Mouse (Mus musculus) liver, embryonic 13.5 days (tissue): ENCODE measurements around the gene Ncapd2. TPM values are rescaled to one million over a fixed set of nuclear protein-coding genes. Genes with fewer than 3 reads are reported as not detected.
A peak's percentile ranks its signal among the peaks of the same experiment; 100 is the strongest.

Source experiments
- ATAC-seq: fragments of 200-750 bp; cut with Nextera tagmentation; 2 replicates; pipeline ENCODE4 v1.8.0; 2017; ENCODE audit warnings: low read depth, mild to moderate bottlenecking, moderate number of reproducible peaks, moderate library complexity
- DNase-seq: peaks from one replicate; pipeline ENCODE4 v3.0.0; 2022
- H3K27ac ChIP-seq: fragments of 300-500 bp; sonication (generic); 2 replicates; pipeline ENCODE4 v1.5.1; 2015; ENCODE audit warnings: moderate library complexity, mild to moderate bottlenecking, inconsistent platforms
- H3K27me3 ChIP-seq: fragments of 300-500 bp; sonication (generic); 2 replicates; pipeline ENCODE4 v1.6.1; 2015; ENCODE audit warnings: mild to moderate bottlenecking, inconsistent platforms
- H3K36me3 ChIP-seq: fragments of 300-500 bp; sonication (generic); 2 replicates; pipeline ENCODE4 v1.6.1; 2015; ENCODE audit warnings: mild to moderate bottlenecking, inconsistent platforms
- H3K4me1 ChIP-seq: fragments of 300-500 bp; sonication (generic); replicated peaks from 2 replicates; pipeline ENCODE4 v1.6.1; 2015; ENCODE audit warnings: inconsistent platforms
- H3K4me2 ChIP-seq: fragments of 300-500 bp; sonication (generic); 2 replicates; pipeline ENCODE4 v1.6.1; 2015; ENCODE audit warnings: inconsistent platforms, mild to moderate bottlenecking, moderate library complexity
- H3K4me3 ChIP-seq: fragments of 300-500 bp; sonication (generic); replicated peaks from 2 replicates; pipeline ENCODE4 v1.5.1; 2015; ENCODE audit warnings: mild to moderate bottlenecking, inconsistent platforms
- H3K9ac ChIP-seq: fragments of 300-500 bp; sonication (generic); 2 replicates; pipeline ENCODE4 v1.6.1; 2015; ENCODE audit warnings: mild to moderate bottlenecking, inconsistent platforms
- H3K9me3 ChIP-seq: fragments of 300-500 bp; sonication (generic); replicated peaks from 2 replicates; pipeline ENCODE4 v1.6.1; 2016; ENCODE audit warnings: inconsistent platforms
- WGBS: fragments of 180-500 bp; shearing (Covaris S2); methylation state at CpG from one replicate; pipeline ENCODE4 v1.1.7; 2015; ENCODE audit not compliant: insufficient replicate concordance; 5-methylcytosine and 5-hydroxymethylcytosine counted together
- polyA plus RNA-seq: library from polyadenylated mRNA; unstranded; fragments of >200 nt; fragmentation: Nextera tagmentation; extraction: Ambion mirVana; gene quantifications from 2 replicates; pipeline ENCODE4 v1.2.1, GENCODE M21; 2015

Gene Ncapd2
- polyA plus RNA-seq, 1 experiment from 2014 or later, result 94.5 TPM

DNA sequence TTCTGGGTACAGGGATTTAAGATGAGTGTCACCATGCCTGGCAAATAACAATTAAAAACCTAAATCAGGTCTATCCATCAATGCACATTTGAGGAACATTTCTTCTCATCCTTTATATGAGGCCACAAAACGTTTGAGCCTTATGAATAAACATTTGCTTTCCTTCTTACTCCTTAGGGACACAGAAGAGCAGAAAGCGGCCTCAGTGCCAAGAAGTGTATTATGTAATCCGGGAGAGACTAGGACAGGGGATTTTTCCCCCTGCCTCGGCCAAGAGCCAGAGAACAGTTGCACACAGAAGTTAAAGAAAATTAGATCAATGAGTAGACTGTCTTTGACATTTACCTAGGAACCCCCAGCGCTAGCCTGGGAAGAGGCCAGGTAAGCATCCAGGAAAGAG, 9.4 kb downstream of the Ncapd2 start:
- H3K4me3 ChIP-seq, result no peak overlapping the region
- no peak overlapping the region for H3K9ac ChIP-seq
- WGBS, result 86% methylated on average over 5 of the region's 5 CpGs
- DNase-seq (no peak), ATAC-seq (no peak)
- peaks cover 100% of the 10 kb centered on the region for H3K36me3 ChIP-seq
- H3K9me3 ChIP-seq, result no peaks in the 10 kb centered on the region
- H3K27ac ChIP-seq, result no peak overlapping the region
- no peak overlapping the region for H3K4me2 ChIP-seq
- no peaks in the 10 kb centered on the region for H3K27me3 ChIP-seq
- no peaks in the 10 kb centered on the region for H3K4me1 ChIP-seq

DNA sequence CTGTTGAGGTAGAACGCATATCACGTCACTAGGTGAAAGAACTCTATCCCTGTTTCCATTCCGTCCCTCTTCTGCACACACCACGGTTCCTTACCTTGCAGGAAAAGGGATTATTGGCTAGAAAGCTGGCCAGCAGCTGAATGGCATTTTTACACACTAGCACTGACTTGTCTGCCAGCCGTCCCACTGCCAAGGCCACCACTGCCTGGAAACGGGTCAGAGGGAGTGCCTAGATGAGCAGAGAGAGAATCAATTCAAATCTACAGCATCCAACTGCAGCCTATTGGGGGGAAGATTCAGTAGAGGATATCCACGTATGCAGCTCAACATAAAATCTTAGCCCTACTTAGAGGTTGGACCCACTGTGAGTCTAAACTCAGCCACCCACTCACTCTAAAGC, 11.9 kb downstream of the Ncapd2 start:
- Histone ChIP-seq H3K9ac (no peak overlapping the region), H3K36me3 (peaks cover 100% of the 10 kb centered on the region), H3K4me3 (no peak overlapping the region), H3K4me2 (no peak overlapping the region), H3K4me1 (no peaks in the 10 kb centered on the region), H3K9me3 (no peaks in the 10 kb centered on the region), H3K27me3 (no peaks in the 10 kb centered on the region), H3K27ac (no peak overlapping the region)
- DNase-seq (no peak), ATAC-seq (no peak)
- 92% methylated on average over 7 of the region's 7 CpGs for WGBS

DNA sequence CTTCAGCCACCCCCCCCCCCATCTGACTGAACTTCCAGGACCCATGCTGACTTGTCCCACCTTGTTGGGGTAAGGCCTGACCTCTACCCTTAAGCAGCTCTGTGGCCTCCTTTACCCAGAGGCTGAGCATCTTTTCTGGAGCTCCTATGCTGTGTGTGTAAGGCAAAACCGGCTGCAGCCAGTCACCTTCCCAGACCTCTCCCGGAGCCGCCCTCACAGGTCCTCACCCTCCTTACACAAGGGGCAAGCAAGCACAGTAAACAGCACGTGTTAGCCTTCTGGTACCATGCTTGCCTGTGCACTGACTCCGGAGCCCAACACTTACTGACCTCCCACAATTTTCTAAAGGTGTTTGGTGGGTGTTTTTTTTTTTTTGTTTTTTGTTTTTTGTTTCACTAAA, 16.0 kb downstream of the Ncapd2 start:
- Histone ChIP-seq H3K9me3 (no peaks in the 10 kb centered on the region), H3K9ac (no peak overlapping the region), H3K27ac (no peak overlapping the region), H3K27me3 (no peaks in the 10 kb centered on the region), H3K4me3 (no peak overlapping the region), H3K4me1 (peaks cover 11% of the 10 kb centered on the region; the same call in 1 of the 2 replicates), H3K36me3 (peaks cover 100% of the 10 kb centered on the region), H3K4me2 (no peak overlapping the region)
- ATAC-seq, result no peak
- no peak for DNase-seq
- 95% methylated on average over 5 of the region's 5 CpGs for WGBS

DNA sequence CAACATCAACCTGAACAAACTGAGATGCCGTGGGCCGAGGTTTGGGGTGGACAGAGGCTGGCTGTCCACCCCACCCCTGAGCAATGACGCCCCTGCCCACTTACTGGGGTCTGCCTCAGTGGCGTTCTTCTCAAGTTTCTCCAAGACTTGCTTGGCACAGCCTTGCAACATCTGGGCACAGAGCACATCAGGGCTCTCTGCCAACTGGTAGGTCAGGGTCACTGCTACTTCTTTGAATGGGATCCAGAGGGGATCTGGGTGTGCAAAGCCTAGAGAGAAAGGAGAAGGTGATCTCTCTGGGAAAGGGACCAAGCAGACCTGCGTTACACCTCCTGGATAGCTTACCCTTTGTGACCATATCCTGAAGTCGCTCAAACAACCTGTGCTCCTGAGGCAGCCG, 18.2 kb downstream of the Ncapd2 start:
- WGBS, result 88% methylated on average over 7 of the region's 7 CpGs
- Histone ChIP-seq H3K9me3 (no peaks in the 10 kb centered on the region), H3K4me3 (no peak overlapping the region), H3K27ac (no peak overlapping the region), H3K4me2 (no peak overlapping the region), H3K27me3 (no peaks in the 10 kb centered on the region), H3K9ac (no peak overlapping the region), H3K36me3 (peaks cover 100% of the 10 kb centered on the region), H3K4me1 (peaks cover 19% of the 10 kb centered on the region)
- DNase-seq (no peak), ATAC-seq (no peak)

DNA sequence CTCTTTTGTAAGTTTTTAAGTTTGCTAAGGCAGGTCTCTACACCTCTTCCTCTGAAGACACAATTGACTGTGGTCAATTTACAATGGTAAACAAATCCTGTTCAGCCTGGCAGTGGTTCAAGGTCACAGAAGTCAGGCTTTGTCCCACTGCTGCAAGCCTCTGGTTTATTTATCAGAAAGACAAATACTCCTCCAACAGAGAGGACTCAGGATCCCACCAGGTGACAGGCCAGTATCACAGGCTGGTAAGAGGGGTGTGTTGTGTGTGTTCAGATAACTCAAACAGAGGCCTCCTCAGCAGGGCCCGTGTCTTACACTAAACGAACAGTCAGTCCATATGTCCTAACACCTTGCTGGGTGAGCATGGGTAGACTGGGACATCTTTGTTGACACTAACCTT, 19.0 kb downstream of the Ncapd2 start:
- Histone ChIP-seq H3K4me2 (no peak overlapping the region), H3K27me3 (no peaks in the 10 kb centered on the region), H3K4me1 (peaks cover 27% of the 10 kb centered on the region), H3K4me3 (no peak overlapping the region), H3K36me3 (peaks cover 100% of the 10 kb centered on the region), H3K27ac (0 out of 2 replicates have a peak overlapping the region, but pooled peaks have one; percentile 35), H3K9me3 (no peaks in the 10 kb centered on the region), H3K9ac (no peak overlapping the region)
- DNase-seq (no peak), ATAC-seq (peak; percentile 30; the same call in 1 of the 2 replicates)
- WGBS, result 64% methylated on average over 2 of the region's 2 CpGs

DNA sequence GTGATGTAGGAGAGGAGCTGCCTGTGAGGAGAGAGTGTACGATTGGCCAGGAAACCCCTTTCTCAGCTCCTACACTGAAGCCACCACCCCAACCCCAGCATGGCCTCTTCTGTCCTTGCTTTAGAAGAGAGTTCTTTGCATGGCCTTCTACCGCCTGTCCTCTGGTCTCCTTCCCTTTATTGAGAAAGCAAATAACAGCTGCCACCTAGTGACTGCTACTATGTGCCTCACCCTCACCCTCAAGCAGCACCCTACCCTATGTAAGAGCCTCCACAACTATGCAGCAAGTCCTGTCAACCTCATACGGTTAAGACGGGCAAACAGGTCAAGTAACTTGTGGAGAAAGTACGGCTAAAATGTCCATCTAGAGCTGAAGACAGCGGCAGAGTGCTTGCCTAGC, 21.3 kb downstream of the Ncapd2 start:
- H3K4me1 ChIP-seq, result peaks cover 47% of the 10 kb centered on the region
- no peak overlapping the region for H3K4me3 ChIP-seq
- no peak overlapping the region for H3K9ac ChIP-seq
- H3K36me3 ChIP-seq, result peaks cover 88% of the 10 kb centered on the region
- no peak for DNase-seq
- ATAC-seq, result no peak
- no peak overlapping the region for H3K4me2 ChIP-seq
- H3K9me3 ChIP-seq, result no peaks in the 10 kb centered on the region
- no peaks in the 10 kb centered on the region for H3K27me3 ChIP-seq
- no peak overlapping the region for H3K27ac ChIP-seq
- WGBS, result 86% methylated on average over 6 of the region's 6 CpGs

DNA sequence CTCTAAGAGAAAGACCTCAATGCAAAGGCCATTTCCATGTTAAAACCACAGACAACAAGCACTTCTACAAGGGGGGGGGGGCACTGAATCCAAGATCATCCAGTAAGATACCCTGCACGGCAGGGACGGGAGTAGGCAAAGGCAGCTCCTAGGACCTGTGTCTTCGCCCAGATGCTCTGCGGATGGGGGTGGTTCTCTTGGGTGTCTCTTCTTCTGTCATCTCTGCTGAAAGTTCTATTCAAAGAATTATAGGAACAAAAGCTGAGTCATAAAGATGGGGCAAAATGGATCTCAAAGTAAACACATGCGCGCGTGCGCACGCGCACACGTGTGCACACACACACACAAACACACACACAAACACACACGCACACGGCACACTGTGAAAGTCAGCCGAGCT, 23.4 kb downstream of the Ncapd2 start:
- no peak for DNase-seq
- H3K9ac ChIP-seq, result no peak overlapping the region
- H3K27me3 ChIP-seq, result no peaks in the 10 kb centered on the region
- peaks cover 56% of the 10 kb centered on the region for H3K4me1 ChIP-seq
- H3K9me3 ChIP-seq, result no peaks in the 10 kb centered on the region
- ATAC-seq, result no peak
- H3K4me2 ChIP-seq, result no peak overlapping the region
- WGBS, result 91% methylated on average over 14 of the region's 14 CpGs
- peak overlapping the region; percentile 90; the same call in 1 of the 2 replicates for H3K27ac ChIP-seq
- H3K4me3 ChIP-seq, result no peak overlapping the region
- H3K36me3 ChIP-seq, result peaks cover 80% of the 10 kb centered on the region

DNA sequence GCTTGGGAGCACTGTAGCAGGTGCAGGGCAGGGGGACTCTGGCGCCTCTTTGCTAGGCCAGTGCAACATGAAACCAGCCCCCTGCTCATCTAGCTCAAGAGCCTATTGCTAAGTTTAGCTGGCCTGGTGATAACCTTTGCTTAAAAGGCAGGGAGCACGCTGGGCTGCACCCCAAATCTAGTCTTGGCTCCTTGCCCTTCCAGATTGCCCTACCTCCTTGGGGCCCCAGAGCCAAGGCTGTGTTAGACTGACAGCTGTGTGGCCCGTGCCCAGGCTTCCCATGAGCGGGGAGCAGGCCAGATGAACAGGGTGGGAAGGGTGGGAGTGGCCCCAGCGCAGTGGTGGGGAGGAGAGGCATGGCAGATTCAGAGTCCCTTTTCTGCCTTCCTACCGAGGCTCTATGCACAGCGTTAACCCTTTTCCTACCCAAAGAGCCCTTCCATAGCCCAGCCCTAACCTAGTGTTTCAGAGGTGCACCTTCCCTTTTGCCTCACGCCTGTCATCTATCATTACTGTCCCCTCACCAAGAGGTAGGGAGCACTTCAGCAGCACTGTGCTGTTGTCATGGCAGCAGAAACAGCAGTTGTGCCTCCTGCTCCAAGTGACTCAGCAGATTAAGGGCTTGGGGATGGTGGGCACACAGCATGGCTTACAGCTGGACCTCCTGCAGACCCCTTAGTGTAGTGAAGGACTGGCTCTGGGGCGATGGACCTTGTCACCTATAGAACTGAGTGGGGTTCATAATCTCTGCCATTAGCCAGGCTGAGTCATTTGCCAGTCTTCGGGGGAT, 24.4 kb downstream of the Ncapd2 start:
- 21% methylated on average over 10 of the region's 10 CpGs for WGBS
- no peaks in the 10 kb centered on the region for H3K27me3 ChIP-seq
- ATAC-seq (0 out of 2 replicates have a peak, but pooled peaks have one; percentile 8), DNase-seq (peak; percentile 40)
- no peaks in the 10 kb centered on the region for H3K9me3 ChIP-seq
- peak overlapping the region; percentile 79 for H3K4me2 ChIP-seq
- peaks cover 60% of the 10 kb centered on the region for H3K4me1 ChIP-seq
- peak overlapping the region; percentile 90 for H3K27ac ChIP-seq
- H3K9ac ChIP-seq, result peak overlapping the region; percentile 91
- peaks cover 79% of the 10 kb centered on the region for H3K36me3 ChIP-seq
- H3K4me3 ChIP-seq, result peak overlapping the region; percentile 80

DNA sequence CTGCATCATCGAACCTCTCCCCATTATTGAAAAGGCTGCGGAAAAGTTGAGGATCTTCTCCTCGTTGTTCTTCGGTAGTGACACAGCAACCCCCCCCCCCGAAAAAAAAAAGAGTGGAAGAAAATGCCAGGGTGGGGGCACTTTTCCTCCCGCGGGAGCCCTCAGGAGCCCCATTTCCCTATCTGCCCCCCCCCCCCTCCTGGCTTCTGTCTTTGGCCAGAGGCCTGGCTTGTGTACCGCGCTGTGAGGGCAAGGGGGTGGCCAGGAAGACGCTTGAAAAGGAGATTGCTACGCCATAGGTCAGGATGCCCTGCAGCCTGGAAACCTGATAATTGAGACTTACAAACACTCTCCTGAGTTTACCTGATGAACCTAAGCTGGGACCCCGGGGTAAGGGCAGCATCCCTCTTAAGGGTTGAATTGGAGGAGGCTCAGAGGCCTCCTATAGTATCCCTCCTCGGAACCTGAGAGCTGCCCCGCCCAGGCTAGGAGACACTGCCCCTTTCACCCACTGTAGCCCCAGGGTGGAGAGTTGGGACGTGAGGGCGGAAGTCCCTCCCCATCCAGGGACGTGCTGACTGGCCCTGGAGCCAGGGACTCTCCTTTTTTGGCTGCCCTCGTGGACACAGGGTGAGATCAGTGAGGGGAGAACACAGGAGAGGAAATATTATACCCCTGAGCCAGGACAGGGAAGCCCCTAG, 25.3 kb downstream of the Ncapd2 start, which contains the start of gene Gapdh:
Gapdh (minus strand) TSS at position 417 of the 701 bp plus-strand sequence.
- peak; percentile 59 for ATAC-seq
- WGBS, result under 1% methylated on average over 17 of the region's 18 CpGs
- H3K4me1 ChIP-seq, result peaks cover 69% of the 10 kb centered on the region

DNA sequence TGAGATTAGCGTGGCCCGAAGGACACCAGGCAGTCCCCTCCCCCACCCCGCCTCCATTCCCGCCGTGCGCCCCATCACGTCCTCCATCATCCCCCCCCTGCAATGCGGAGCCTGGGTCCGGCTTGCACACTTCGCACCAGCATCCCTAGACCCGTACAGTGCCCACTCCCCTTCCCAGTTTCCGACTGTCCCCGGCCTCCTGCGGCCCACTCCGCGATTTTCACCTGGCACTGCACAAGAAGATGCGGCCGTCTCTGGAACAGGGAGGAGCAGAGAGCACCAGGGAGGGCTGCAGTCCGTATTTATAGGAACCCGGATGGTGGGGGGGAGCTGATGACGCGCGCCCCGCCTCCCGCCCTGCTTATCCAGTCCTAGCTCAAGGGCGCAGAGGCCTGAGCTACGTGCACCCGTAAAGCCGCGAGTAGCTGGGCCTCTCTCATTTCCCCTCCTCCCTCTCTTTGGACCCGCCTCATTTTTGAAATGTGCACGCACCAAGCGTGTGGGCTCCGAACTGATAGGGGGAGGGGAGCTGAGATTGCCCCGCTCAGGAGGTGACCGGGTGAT, 26.1 kb downstream of the Ncapd2 start:
- ATAC-seq, result peak; percentile 86
- Histone ChIP-seq H3K9ac (peak overlapping the region; percentile 91), H3K4me3 (peak overlapping the region; percentile 80), H3K4me1 (peaks cover 77% of the 10 kb centered on the region), H3K9me3 (no peaks in the 10 kb centered on the region), H3K27ac (peak overlapping the region; percentile 91), H3K27me3 (no peaks in the 10 kb centered on the region), H3K36me3 (peaks cover 78% of the 10 kb centered on the region), H3K4me2 (peak overlapping the region; percentile 79)
- WGBS, result 0% methylated on average over 36 of the region's 36 CpGs
- peak; percentile 95 for DNase-seq

More for the DNA sequence above, 25.3 kb downstream of the Ncapd2 start, which contains the start of gene Gapdh:
- no peaks in the 10 kb centered on the region for H3K27me3 ChIP-seq
- peak within 1 kb of the TSS; percentile 79 for H3K4me2 ChIP-seq
- DNase-seq, result peak; percentile 71
- H3K36me3 ChIP-seq, result peaks cover 78% of the 10 kb centered on the region
- peak within 1 kb of the TSS; percentile 80 for H3K4me3 ChIP-seq
- H3K9me3 ChIP-seq, result no peaks in the 10 kb centered on the region
- peak within 1 kb of the TSS; percentile 91 for H3K9ac ChIP-seq
- peak within 1 kb of the TSS; percentile 91 for H3K27ac ChIP-seq

DNA sequence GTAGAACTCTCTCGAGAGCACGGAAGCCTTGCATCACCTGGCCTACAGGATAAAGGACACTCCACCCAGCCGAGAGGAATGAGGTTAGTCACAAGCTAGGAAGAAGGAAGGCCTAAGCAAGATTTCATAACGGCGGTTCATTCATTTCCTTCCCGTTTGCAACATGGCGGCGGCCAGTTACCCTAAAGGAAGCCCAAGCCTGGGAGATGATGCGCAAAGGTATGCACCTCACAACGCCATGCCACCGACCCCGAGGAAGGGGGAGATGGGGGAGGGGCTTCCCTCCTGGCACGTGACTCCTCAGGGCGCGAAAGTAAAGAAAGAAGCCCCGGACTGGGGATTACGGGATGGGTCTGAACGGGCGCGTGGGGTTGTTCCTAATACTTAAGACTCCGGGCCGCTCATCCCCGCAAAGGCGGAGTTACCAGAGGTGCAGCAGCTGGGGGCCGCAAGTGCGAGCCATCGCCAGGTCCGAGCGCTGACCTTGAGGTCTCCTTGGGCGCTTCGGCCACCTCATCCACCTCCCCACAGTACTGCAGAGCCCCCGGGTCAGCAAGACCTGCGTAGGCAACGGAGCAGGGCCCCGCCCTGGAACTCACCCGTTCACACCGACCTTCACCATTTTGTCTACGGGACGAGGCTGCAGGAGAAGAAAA, 26.7 kb downstream of the Ncapd2 start:
- Histone ChIP-seq H3K27ac (peak overlapping the region; percentile 91), H3K27me3 (no peaks in the 10 kb centered on the region), H3K4me3 (peak overlapping the region; percentile 80), H3K9me3 (no peaks in the 10 kb centered on the region), H3K36me3 (peaks cover 78% of the 10 kb centered on the region), H3K4me2 (peak overlapping the region; percentile 79), H3K4me1 (peaks cover 83% of the 10 kb centered on the region), H3K9ac (peak overlapping the region; percentile 91)
- ATAC-seq (peak; percentile 19), DNase-seq (peak; percentile 56)
- WGBS, result under 1% methylated on average over 39 of the region's 39 CpGs
